Mouse (Mus musculus) kidney, postnatal 0 days (tissue): ENCODE data around the gene Dock6. TPM values are rescaled to one million over a fixed set of nuclear protein-coding genes. Genes with fewer than 3 reads are reported as not detected.

Source experiments
- ATAC-seq: fragments of 200-750 bp; cut with Nextera tagmentation; replicated peaks from 2 replicates; pipeline ENCODE4 v1.8.0; 2017; ENCODE audit warnings: low read depth, moderate number of reproducible peaks, moderate TSS enrichment, moderate library complexity; ENCODE audit not compliant: low FRiP score
- DNase-seq: peaks from one replicate; pipeline ENCODE4 v3.0.0-alpha.2; 2016; ENCODE audit warnings: low spot score
- H3K27ac ChIP-seq: fragments of 300-500 bp; sonication (generic); 2 replicates; pipeline ENCODE4 v1.5.1; 2014; ENCODE audit warnings: mild to moderate bottlenecking
- H3K27me3 ChIP-seq: fragments of 300-500 bp; sonication (generic); 2 replicates; pipeline ENCODE4 v1.6.1; 2014; ENCODE audit warnings: low read length, mixed read lengths; ENCODE audit not compliant: insufficient read depth
- H3K36me3 ChIP-seq: fragments of 300-500 bp; sonication (generic); 2 replicates; pipeline ENCODE4 v1.6.1; 2014; ENCODE audit warnings: low read length, mixed read lengths; ENCODE audit not compliant: insufficient read depth
- H3K4me1 ChIP-seq: fragments of 300-500 bp; sonication (generic); replicated peaks from 2 replicates; pipeline ENCODE4 v1.6.1; 2014; ENCODE audit warnings: antibody characterized with exemption, low read length, mixed read lengths; ENCODE audit not compliant: insufficient read depth
- H3K4me2 ChIP-seq: fragments of 300-500 bp; sonication (generic); 2 replicates; pipeline ENCODE4 v1.6.1; 2014; ENCODE audit warnings: mild to moderate bottlenecking, low read length, moderate library complexity, mixed read lengths
- H3K4me3 ChIP-seq: fragments of 300-500 bp; sonication (generic); replicated peaks from 2 replicates; pipeline ENCODE4 v1.5.1; 2014; ENCODE audit warnings: low read depth, low read length
- H3K9ac ChIP-seq: fragments of 300-500 bp; sonication (generic); 2 replicates; pipeline ENCODE4 v1.6.1; 2014; ENCODE audit warnings: low read depth, low read length
- H3K9me3 ChIP-seq: fragments of 300-500 bp; sonication (generic); replicated peaks from 2 replicates; pipeline ENCODE4 v1.6.1; 2016; ENCODE audit warnings: low read length, inconsistent platforms, mixed read lengths
- CTCF ChIP-seq: IDR thresholded peaks from 2 replicates; pipeline ENCODE4 v1.5.1; 2016; ENCODE audit warnings: antibody characterized with exemption, low read depth, mild to moderate bottlenecking, moderate library complexity
- WGBS: fragments of 180-500 bp; shearing (Covaris S2); extraction: QIAGEN DNeasy Blood & Tissue Kit; methylation state at CpG from one replicate; pipeline ENCODE4 v1.1.7; 2014; 5-methylcytosine and 5-hydroxymethylcytosine counted together
- polyA plus RNA-seq: library from polyadenylated mRNA; unstranded; fragments of >200 nt; fragmentation: Nextera tagmentation; extraction: Ambion mirVana; gene quantifications from 2 replicates; pipeline ENCODE4 v1.2.1, GENCODE M21; 2015

The Dock6 gene
- polyA plus RNA-seq, 1 experiment from 2014 or later, result 28.3 TPM

GRCm38 (mm10) chr9:21847926-21848325 lies 4.5 kb downstream of the Dock6 start:
- ATAC-seq (no peak), DNase-seq (no peak)
- TF ChIP-seq CTCF, result no peak
- H3K36me3 ChIP-seq, result 0 out of 2 replicates have a peak, but pooled peaks cover 15% of the 10 kb centered on the region
- WGBS, result 34% methylated on average over 10 of the region's 10 CpGs
- H3K9me3 ChIP-seq, result no peaks in the 10 kb centered on the region
- no peak overlapping the region for H3K4me3 ChIP-seq
- H3K4me1 ChIP-seq, result peaks cover 35% of the 10 kb centered on the region; the same call in 1 of the 2 replicates
- peak overlapping the region; percentile 49; the same call in 1 of the 2 replicates for H3K4me2 ChIP-seq
- no peaks in the 10 kb centered on the region for H3K27me3 ChIP-seq
- no peak overlapping the region for H3K9ac ChIP-seq
- peak overlapping the region; percentile 91 for H3K27ac ChIP-seq

DNA sequence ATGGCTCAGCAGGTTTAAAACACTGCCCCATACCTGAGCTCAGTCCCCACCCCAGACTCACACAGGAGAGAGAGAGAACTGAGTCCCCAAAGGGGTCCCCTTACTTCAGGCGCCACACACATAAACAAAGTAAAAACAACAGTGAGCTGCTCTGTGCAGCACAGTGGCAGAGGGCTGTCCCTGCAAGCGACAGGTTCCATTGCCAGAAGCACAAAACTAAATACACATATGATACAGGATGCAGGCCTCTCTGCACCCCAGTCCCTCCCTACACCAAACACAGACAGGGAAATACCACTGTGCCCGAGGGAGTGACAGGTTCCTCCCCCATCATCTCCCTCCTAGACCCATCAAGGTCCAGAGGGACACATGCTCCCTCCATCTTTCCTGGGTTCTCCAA lies 5.0 kb downstream of the Dock6 start:
- ATAC-seq (no peak), DNase-seq (no peak)
- Histone ChIP-seq H3K4me2 (peak overlapping the region; percentile 49), H3K9ac (0 out of 2 replicates have a peak overlapping the region, but pooled peaks have one; percentile 19), H3K9me3 (no peaks in the 10 kb centered on the region), H3K27ac (peak overlapping the region; percentile 91), H3K4me3 (no peak overlapping the region), H3K27me3 (no peaks in the 10 kb centered on the region), H3K36me3 (0 out of 2 replicates have a peak, but pooled peaks cover 15% of the 10 kb centered on the region), H3K4me1 (peaks cover 35% of the 10 kb centered on the region; the same call in 1 of the 2 replicates)
- TF ChIP-seq CTCF, result no peak
- 8% methylated on average over 3 of the region's 3 CpGs for WGBS

DNA sequence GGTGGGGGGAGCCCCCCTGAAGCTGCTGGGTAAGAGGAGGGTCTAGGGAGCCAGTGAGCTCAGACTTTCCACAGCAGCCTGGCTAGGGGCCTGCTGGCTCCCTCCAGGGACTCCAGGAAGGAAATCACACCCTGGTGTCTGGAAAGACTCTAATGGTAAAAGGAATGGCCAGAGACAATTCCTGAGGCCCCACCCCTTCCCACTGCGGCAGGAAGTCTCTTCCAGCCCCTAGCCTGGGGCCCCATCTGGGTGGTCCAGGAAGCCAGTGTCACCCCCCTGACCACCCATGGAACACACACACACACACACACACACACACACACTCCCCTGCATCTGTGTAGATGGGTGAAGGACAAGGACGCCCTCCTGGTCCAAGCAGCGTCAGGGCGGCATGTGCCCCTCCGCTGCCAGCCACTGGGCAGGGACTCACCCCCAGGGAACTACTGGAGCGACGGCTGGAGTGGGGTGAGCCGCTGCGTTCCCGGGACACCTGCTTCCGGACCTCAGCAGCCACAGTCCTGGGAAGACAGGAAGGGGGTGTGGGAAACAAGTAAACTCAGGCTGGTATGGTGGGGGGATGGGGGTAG lies 5.6 kb downstream of the Dock6 start:
- no peak for TF ChIP-seq CTCF
- Histone ChIP-seq H3K9me3 (no peaks in the 10 kb centered on the region), H3K27ac (peak overlapping the region; percentile 91), H3K36me3 (0 out of 2 replicates have a peak, but pooled peaks cover 15% of the 10 kb centered on the region), H3K4me1 (peaks cover 35% of the 10 kb centered on the region; the same call in 1 of the 2 replicates), H3K27me3 (no peaks in the 10 kb centered on the region), H3K9ac (0 out of 2 replicates have a peak overlapping the region, but pooled peaks have one; percentile 19), H3K4me2 (peak overlapping the region; percentile 49), H3K4me3 (peak overlapping the region; percentile 6; the same call in 1 of the 2 replicates)
- ATAC-seq (peak; percentile 55), DNase-seq (peak; percentile 90)
- 4% methylated on average over 11 of the region's 11 CpGs for WGBS

DNA sequence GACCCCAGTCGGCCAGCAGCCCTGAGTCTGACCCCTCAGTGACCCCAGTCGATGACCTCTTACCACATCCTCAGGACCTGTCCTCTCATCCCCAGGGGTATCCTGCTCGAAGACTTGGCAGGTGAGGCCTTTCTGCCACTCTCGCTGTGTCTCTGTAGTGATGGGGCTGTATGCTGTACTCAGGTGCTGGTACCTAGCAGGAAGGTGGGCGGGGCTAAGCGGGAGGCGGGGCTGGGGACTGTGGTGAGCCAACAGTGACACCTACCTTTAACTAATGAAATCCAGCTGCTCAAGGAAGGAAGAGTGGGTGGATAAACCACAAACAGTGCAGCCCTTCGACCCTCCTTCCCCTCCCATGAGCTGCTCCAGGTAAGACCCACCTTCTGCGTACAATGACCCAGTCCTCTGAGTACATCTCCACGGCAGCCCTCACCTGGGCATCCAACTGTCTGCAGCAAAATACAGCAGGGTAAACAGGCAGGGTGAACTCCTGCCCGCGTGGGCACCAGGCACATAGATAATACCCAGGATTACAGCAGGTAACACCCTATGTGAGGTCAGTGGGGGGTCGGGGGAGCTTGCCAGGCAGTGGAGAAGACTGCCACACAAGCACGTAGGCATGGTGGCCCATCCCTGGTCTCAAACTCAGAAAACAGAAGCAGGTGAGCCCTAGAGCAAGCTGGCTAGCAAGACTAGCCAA lies 6.9 kb downstream of the Dock6 start:
- no peak for ATAC-seq
- Histone ChIP-seq H3K9me3 (no peaks in the 10 kb centered on the region), H3K4me2 (no peak overlapping the region), H3K36me3 (peaks cover 20% of the 10 kb centered on the region; the same call in 1 of the 2 replicates), H3K27ac (no peak overlapping the region), H3K27me3 (no peaks in the 10 kb centered on the region), H3K4me1 (peaks cover 31% of the 10 kb centered on the region; the same call in 1 of the 2 replicates), H3K9ac (no peak overlapping the region), H3K4me3 (no peak overlapping the region)
- peak; percentile 13; the same call in 1 of the 2 replicates for TF ChIP-seq CTCF
- DNase-seq, result no peak
- 46% methylated on average over 14 of the region's 14 CpGs for WGBS

- 64% methylated on average over 6 of the region's 6 CpGs for WGBS
- Histone ChIP-seq H3K4me2 (no peak overlapping the region), H3K27me3 (no peaks in the 10 kb centered on the region), H3K9ac (no peak overlapping the region), H3K4me1 (peaks cover 19% of the 10 kb centered on the region; the same call in 1 of the 2 replicates), H3K27ac (peak overlapping the region; percentile 69), H3K4me3 (no peak overlapping the region), H3K9me3 (no peaks in the 10 kb centered on the region), H3K36me3 (peaks cover 36% of the 10 kb centered on the region; the same call in 1 of the 2 replicates)
- peak; percentile 44 for DNase-seq
- no peak; the same call in 1 of the 2 replicates for TF ChIP-seq CTCF
- ATAC-seq, result no peak
Measured at GRCm38 (mm10) chr9:21843086-21843485, 9.3 kb downstream of the Dock6 start.

GRCm38 (mm10) chr9:21842391-21842790 lies 10.0 kb downstream of the Dock6 start:
- ATAC-seq (no peak), DNase-seq (peak; percentile 52)
- Histone ChIP-seq H3K4me3 (no peak overlapping the region), H3K27ac (peak overlapping the region; percentile 69), H3K9me3 (no peaks in the 10 kb centered on the region), H3K4me1 (peaks cover 13% of the 10 kb centered on the region; the same call in 1 of the 2 replicates), H3K9ac (no peak overlapping the region), H3K4me2 (no peak overlapping the region), H3K27me3 (no peaks in the 10 kb centered on the region), H3K36me3 (peaks cover 41% of the 10 kb centered on the region)
- 39% methylated on average over 5 of the region's 5 CpGs for WGBS
- no peak for TF ChIP-seq CTCF
